Mouse (Mus musculus) c-Kit-positive CD71-positive TER-119-negative erythroid progenitor cells, embryonic 14.5 days (primary cell): ENCODE measurements around the gene Hdac9.

Source experiments
- DNase-seq: peaks from one replicate; pipeline ENCODE4 v3.0.0-alpha.2; 2013; ENCODE audit warnings: low read depth

Hdac9 gene

GRCm38 (mm10) chr12:34697981-34698380 is 218.9 kb downstream of the Hdac9 start:
- DNase-seq: no peak

- DNase-seq: no peak
Observed at GRCm38 (mm10) chr12:34696736-34697135, 220.2 kb downstream of the Hdac9 start.

GRCm38 (mm10) chr12:34688941-34689340 is 228.0 kb downstream of the Hdac9 start:
- DNase-seq: no peak

GRCm38 (mm10) chr12:34683375-34683774 is 233.5 kb downstream of the Hdac9 start:
- DNase-seq: no peak

- no peak for DNase-seq
Observed at GRCm38 (mm10) chr12:34682657-34683056, 234.2 kb downstream of the Hdac9 start.

- DNase-seq: no peak
Observed at GRCm38 (mm10) chr12:34680576-34680975, 236.3 kb downstream of the Hdac9 start.

GRCm38 (mm10) chr12:34677110-34677509 is 239.8 kb downstream of the Hdac9 start:
- no peak for DNase-seq

- DNase-seq: no peak
Observed at GRCm38 (mm10) chr12:34674235-34674634, 242.7 kb downstream of the Hdac9 start.

- DNase-seq: no peak
Observed at GRCm38 (mm10) chr12:34673539-34673938, 243.4 kb downstream of the Hdac9 start.

- peak; percentile 17 for DNase-seq
Observed at GRCm38 (mm10) chr12:34664758-34665157, 252.1 kb downstream of the Hdac9 start.

- no peak for DNase-seq
Observed at GRCm38 (mm10) chr12:34661378-34661777, 255.5 kb downstream of the Hdac9 start.

GRCm38 (mm10) chr12:34660027-34660426 is 256.9 kb downstream of the Hdac9 start:
- DNase-seq: no peak

- DNase-seq: no peak
Observed at GRCm38 (mm10) chr12:34658568-34658967, 258.3 kb downstream of the Hdac9 start.

GRCm38 (mm10) chr12:34658119-34658518 is 258.8 kb downstream of the Hdac9 start:
- no peak for DNase-seq

GRCm38 (mm10) chr12:34653615-34654014 is 263.3 kb downstream of the Hdac9 start:
- DNase-seq: no peak

- no peak for DNase-seq
Observed at GRCm38 (mm10) chr12:34648753-34649152, 268.1 kb downstream of the Hdac9 start.

GRCm38 (mm10) chr12:34641705-34642259 is 275.1 kb downstream of the Hdac9 start:
- no peak for DNase-seq

GRCm38 (mm10) chr12:34637238-34638124 is 279.4 kb downstream of the Hdac9 start:
- DNase-seq: no peak

GRCm38 (mm10) chr12:34619101-34619500 is 297.8 kb downstream of the Hdac9 start:
- DNase-seq: no peak

GRCm38 (mm10) chr12:34618321-34618720 is 298.6 kb downstream of the Hdac9 start:
- no peak for DNase-seq

GRCm38 (mm10) chr12:34617836-34618235 is 299.1 kb downstream of the Hdac9 start:
- DNase-seq: no peak

GRCm38 (mm10) chr12:34614796-34615195 is 302.1 kb downstream of the Hdac9 start:
- no peak for DNase-seq

- DNase-seq: no peak
Observed at GRCm38 (mm10) chr12:34612511-34612910, 304.4 kb downstream of the Hdac9 start.

GRCm38 (mm10) chr12:34604521-34604920 is 312.4 kb downstream of the Hdac9 start:
- DNase-seq: no peak
